Comparison of ENCODE assay signal across 10 mouse cellular contexts in genomic region chr11:64599178-64599577, GRCm38 (mm10).
DNase-seq lines count a peak whose midpoint lies in the region; TF ChIP-seq lines count a peak whose summit lies in the region.
"Had no signal": no experiment of that assay in that cellular context is flagged by ENCODE, and none has a peak within 500 bp of the region (broad histone marks: within the 10 kb centered on the region; RNA-seq: fewer than 3 reads in every experiment).

No protein-coding gene starts in this region.

- DNase-seq in layer of hippocampus, postnatal 10 days (ENCODE audit: low spot score in 2 of 2) = peak; percentile 14 to 16
- DNase-seq in layer of hippocampus, adult 2 months (ENCODE audit: low spot score in 2 of 2) = no peak
- peak; percentile 20 to 54 for DNase-seq in cerebellum, adult 2 months
- peak; percentile 80 for DNase-seq in heart, postnatal 4 days
- peak; percentile 17 for DNase-seq in ovary, postnatal 10 days (ENCODE audit: low spot score)
- no peak for DNase-seq in left cerebral cortex, adult 9 months (ENCODE audit: low spot score in 2 of 2)
- no peak for DNase-seq in frontal cortex, postnatal 36 days (ENCODE audit: low spot score in 2 of 2)
- DNase-seq in forebrain, embryonic 10.5 days (ENCODE audit: extremely low spot score, low spot score) = no peak

- TF ChIP-seq CTCF in layer of hippocampus, adult 2 months (conservative IDR thresholded peaks at IDR 0.05) = no peak
- no peak for TF ChIP-seq CTCF in cerebellum, adult 2 months (IDR thresholded peaks at IDR 0.05; ENCODE audit: borderline replicate concordance, insufficient read depth, low read depth, low read length)

- no peaks in the 10 kb centered on the region for H3K27me3 ChIP-seq in cerebellum, adult 2 months (ENCODE audit: control insufficient read depth, insufficient read depth, low read length)
- H3K27me3 ChIP-seq in forebrain, embryonic 10.5 days (ENCODE audit: poor library complexity, severe bottlenecking) = no peaks in the 10 kb centered on the region

- no peak overlapping the region for H3K4me3 ChIP-seq in layer of hippocampus, adult 2 months
- no peak overlapping the region for H3K4me3 ChIP-seq in cerebellum, adult 2 months (replicated peaks; ENCODE audit: insufficient read depth, low read depth, low read length)
- H3K4me3 ChIP-seq in forebrain, embryonic 10.5 days = no peak overlapping the region
- H3K4me3 ChIP-seq: embryonic facial prominence, embryonic 15.5 days had no signal

- TF ChIP-seq POLR2A in cerebellum, adult 2 months (IDR thresholded peaks at IDR 0.05; ENCODE audit: borderline replicate concordance, insufficient read depth, low read length) = no peak

- H3K27ac ChIP-seq in layer of hippocampus, adult 2 months = no peak overlapping the region
- H3K27ac ChIP-seq in cerebellum, adult 2 months (ENCODE audit: insufficient read depth, low read length) = no peak overlapping the region
- H3K27ac ChIP-seq in forebrain, embryonic 10.5 days = no peak overlapping the region
- H3K27ac ChIP-seq: embryonic facial prominence, embryonic 15.5 days; liver, embryonic 14.5 days had no signal

- no peaks in the 10 kb centered on the region for H3K36me3 ChIP-seq in forebrain, embryonic 10.5 days (replicated peaks)
- H3K36me3 ChIP-seq: embryonic facial prominence, embryonic 15.5 days had no signal

- 0 out of 2 replicates have a peak, but pooled peaks cover 3% of the 10 kb centered on the region for H3K9me3 ChIP-seq in forebrain, embryonic 10.5 days
- H3K9me3 ChIP-seq: embryonic facial prominence, embryonic 15.5 days had no signal

- 24% methylated on average over 3 of the region's 3 CpGs for WGBS in cerebellum, adult 2 months
- 91% methylated on average over 3 of the region's 3 CpGs for WGBS in forebrain, embryonic 10.5 days

- peaks cover 3% of the 10 kb centered on the region; the same call in 1 of the 2 replicates for H3K4me1 ChIP-seq in cerebellum, adult 2 months (ENCODE audit: control insufficient read depth, insufficient read depth, low read length)
- peaks cover 18% of the 10 kb centered on the region for H3K4me1 ChIP-seq in forebrain, embryonic 10.5 days

Comparison
In these comparisons a context has a peak if more than half of its experiments do, and no peak if none do; other contexts are left out.
1. DNase-seq: peak in layer of hippocampus, postnatal 10 days (2 of 2), cerebellum, adult 2 months (2 of 2), heart, postnatal 4 days (single experiment) and ovary, postnatal 10 days (single experiment); none in layer of hippocampus, adult 2 months (0 of 2), left cerebral cortex, adult 9 months (0 of 2), frontal cortex, postnatal 36 days (0 of 2) and forebrain, embryonic 10.5 days (single experiment).